Mouse (Mus musculus) olfactory bulb, adult 2 months (tissue): Measurements from ENCODE around the gene Znhit3.

Experiments used
- CTCF ChIP-seq: fragments of 200-500 bp; IDR thresholded peaks from 2 replicates; pipeline ENCODE4 v1.5.1; 2012; ENCODE audit warnings: low read depth, mild to moderate bottlenecking, low read length, moderate library complexity; ENCODE audit not compliant: insufficient read depth
- POLR2A ChIP-seq: fragments of 200-500 bp; IDR thresholded peaks from 2 replicates; pipeline ENCODE4 v1.6.1; 2012; ENCODE audit warnings: mild to moderate bottlenecking, low read depth, low read length, moderate library complexity; ENCODE audit not compliant: insufficient read depth

- no peak for TF ChIP-seq POLR2A
- no peak for TF ChIP-seq CTCF
Observed at GRCm38 (mm10) chr11:84959701-84960181, 43.6 kb upstream of the Znhit3 start.
